Mouse (Mus musculus) lung, postnatal 0 days (tissue): ENCODE data around the gene Perm1. TPM values are rescaled to one million over a fixed set of nuclear protein-coding genes. Genes with fewer than 3 reads are reported as not detected.

Experiments
- ATAC-seq: fragments of 200-750 bp; cut with Nextera tagmentation; 2 replicates; pipeline ENCODE4 v1.8.0; 2017; ENCODE audit warnings: moderate library complexity
- DNase-seq: peaks from one replicate; pipeline ENCODE4 v3.0.0-alpha.2; 2016; ENCODE audit warnings: low spot score
- H3K27ac ChIP-seq: fragments of 300-500 bp; sonication (generic); 2 replicates; pipeline ENCODE4 v1.5.1; 2014; ENCODE audit warnings: antibody characterized with exemption, mild to moderate bottlenecking, low read length, mixed read lengths
- H3K27me3 ChIP-seq: fragments of 300-500 bp; sonication (generic); replicated peaks from 2 replicates; pipeline ENCODE4 v1.6.1; 2014; ENCODE audit warnings: low read length, mixed read lengths; ENCODE audit not compliant: insufficient read depth
- H3K36me3 ChIP-seq: fragments of 300-500 bp; sonication (generic); 2 replicates; pipeline ENCODE4 v1.6.1; 2014; ENCODE audit warnings: low read length, mixed read lengths; ENCODE audit not compliant: insufficient read depth
- H3K4me1 ChIP-seq: fragments of 300-500 bp; sonication (generic); 2 replicates; pipeline ENCODE4 v1.6.1; 2014; ENCODE audit warnings: antibody characterized with exemption, low read depth, low read length, mixed read lengths; ENCODE audit not compliant: insufficient read depth
- H3K4me2 ChIP-seq: fragments of 300-500 bp; sonication (generic); replicated peaks from 2 replicates; pipeline ENCODE4 v1.6.1; 2014; ENCODE audit warnings: low read depth, mild to moderate bottlenecking, low read length, moderate library complexity, mixed read lengths
- H3K4me3 ChIP-seq: fragments of 300-500 bp; sonication (generic); 2 replicates; pipeline ENCODE4 v1.5.1; 2014; ENCODE audit warnings: low read depth, low read length
- H3K9ac ChIP-seq: fragments of 300-500 bp; sonication (generic); replicated peaks from 2 replicates; pipeline ENCODE4 v1.6.1; 2014; ENCODE audit warnings: low read depth, mild to moderate bottlenecking
- H3K9me3 ChIP-seq: fragments of 300-500 bp; sonication (generic); 2 replicates; pipeline ENCODE4 v1.6.1; 2016; ENCODE audit warnings: low read length, mixed read lengths
- CTCF ChIP-seq: IDR thresholded peaks from 2 replicates; pipeline ENCODE4 v1.5.1; 2016; ENCODE audit warnings: antibody characterized with exemption, mild to moderate bottlenecking
- EP300 ChIP-seq: IDR thresholded peaks from 2 replicates; pipeline ENCODE4 v1.6.1; 2016; ENCODE audit warnings: antibody characterized with exemption, mild to moderate bottlenecking, control low read depth
- WGBS: fragments of 180-500 bp; shearing (Covaris S2); extraction: QIAGEN DNeasy Blood & Tissue Kit; methylation state at CpG from one replicate; pipeline ENCODE4 v1.1.7; 2014; 5-methylcytosine and 5-hydroxymethylcytosine counted together
- polyA plus RNA-seq: library from polyadenylated mRNA; unstranded; fragments of >200 nt; fragmentation: Nextera tagmentation; extraction: Ambion mirVana; gene quantifications from 2 replicates; pipeline ENCODE4 v1.2.1, GENCODE M21; 2015

Perm1 gene
- polyA plus RNA-seq, 1 experiment from 2014 or later: 0.56 TPM

DNA sequence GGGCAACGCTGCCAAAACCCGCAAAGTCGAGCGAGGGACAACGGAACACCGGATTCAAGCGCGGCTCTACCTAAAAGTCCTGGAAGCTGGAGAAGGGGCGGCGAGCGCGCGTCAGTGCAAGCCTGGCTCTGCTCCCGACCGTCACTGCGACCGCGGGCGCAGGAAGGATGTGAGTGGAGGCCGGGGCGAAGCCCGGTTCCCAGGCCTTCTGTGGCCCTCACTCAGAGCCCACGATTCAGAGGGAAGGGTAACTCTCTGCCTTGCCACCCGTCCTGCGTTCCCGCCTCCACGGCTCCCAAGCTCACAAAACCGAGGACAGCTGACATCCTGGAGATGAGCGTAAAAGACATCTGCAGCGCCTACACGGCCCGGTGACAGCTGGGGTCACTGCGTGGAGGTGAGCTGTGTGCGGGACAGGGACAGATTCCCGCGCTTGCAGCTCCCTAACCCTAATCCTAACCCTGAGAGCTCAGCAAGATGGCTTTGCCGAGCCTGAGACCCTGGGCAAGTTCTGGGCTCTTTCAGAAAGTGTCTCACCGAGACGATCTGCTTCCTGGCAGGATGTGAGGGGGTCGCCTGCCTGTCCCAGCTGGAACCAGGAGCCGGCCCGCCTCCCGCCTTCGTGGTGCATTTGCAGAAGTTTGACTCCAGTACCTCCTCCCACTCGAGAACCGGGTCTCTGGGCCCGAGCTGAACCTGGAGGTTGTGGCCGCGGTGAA, 12.1 kb upstream of the Perm1 start:
- TF ChIP-seq CTCF (no peak), EP300 (no peak)
- ATAC-seq: peak; percentile 52
- Histone ChIP-seq H3K9ac (peak overlapping the region; percentile 56), H3K27ac (peak overlapping the region; percentile 80), H3K4me2 (peak overlapping the region; percentile 90), H3K9me3 (no peaks in the 10 kb centered on the region), H3K4me1 (no peaks in the 10 kb centered on the region), H3K4me3 (peak overlapping the region; percentile 58), H3K27me3 (0 out of 2 replicates have a peak, but pooled peaks cover 9% of the 10 kb centered on the region), H3K36me3 (no peaks in the 10 kb centered on the region)
- WGBS: under 1% methylated on average over 43 of the region's 49 CpGs
- peak; percentile 48 for DNase-seq

DNA sequence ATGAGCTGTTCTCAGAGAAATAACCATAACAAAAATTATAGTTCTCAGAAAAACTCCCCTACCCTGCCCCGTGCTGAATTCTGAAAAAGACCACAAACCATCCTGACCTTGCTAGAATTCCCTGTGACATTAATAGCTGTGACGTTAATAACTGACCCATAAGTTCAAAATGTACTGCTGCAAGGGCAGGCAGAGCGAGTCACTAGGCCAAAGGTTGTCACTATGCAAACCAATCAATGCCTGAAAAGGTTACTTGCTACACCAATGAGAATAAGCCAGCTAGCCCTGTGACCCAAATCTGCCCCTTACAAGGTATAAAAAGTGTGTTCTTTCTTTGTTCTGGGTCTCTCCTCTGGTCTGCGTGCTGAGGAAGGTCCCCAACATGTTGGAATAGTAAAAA, 6.8 kb upstream of the Perm1 start:
- Histone ChIP-seq H3K9ac (no peak overlapping the region), H3K4me3 (no peak overlapping the region), H3K4me1 (no peaks in the 10 kb centered on the region), H3K4me2 (no peak overlapping the region), H3K27ac (no peak overlapping the region), H3K27me3 (0 out of 2 replicates have a peak, but pooled peaks cover 5% of the 10 kb centered on the region), H3K9me3 (no peaks in the 10 kb centered on the region), H3K36me3 (no peaks in the 10 kb centered on the region)
- TF ChIP-seq CTCF: no peak
- TF ChIP-seq EP300: no peak
- WGBS: 86% methylated on average over 4 of the region's 4 CpGs
- no peak for ATAC-seq
- no peak for DNase-seq

DNA sequence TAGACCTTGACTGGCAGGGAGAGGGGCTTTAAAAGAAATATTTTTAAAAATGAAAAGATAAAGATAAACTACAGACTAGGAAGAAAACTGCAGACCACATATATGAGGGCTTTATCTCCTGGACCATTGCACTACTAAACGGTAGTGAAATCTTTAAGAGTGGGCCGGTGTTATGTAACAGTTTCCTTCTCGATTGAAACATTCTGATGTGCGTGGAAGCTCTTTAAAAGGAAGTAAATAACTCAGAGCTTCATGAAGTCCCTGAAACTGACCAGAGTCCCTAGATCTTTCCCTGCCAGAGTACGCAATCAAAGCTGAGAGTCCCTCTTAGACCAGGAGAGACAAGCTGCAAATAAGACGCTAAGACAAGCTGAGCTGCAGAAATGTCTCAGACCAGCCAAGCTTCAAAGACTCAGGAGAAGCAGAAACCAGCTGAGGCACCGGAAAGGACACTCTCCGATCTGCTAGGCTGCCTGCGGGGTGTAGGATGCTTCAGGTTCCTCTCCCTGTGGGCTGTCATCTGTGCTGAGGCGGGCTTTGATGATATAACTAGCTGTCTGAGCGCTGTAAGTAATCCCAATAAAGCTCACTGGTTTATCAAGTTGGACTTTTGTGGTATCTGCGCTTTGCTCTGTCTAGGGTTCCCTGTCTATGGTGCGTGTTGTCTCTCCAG, 5.6 kb upstream of the Perm1 start:
- Histone ChIP-seq H3K9me3 (no peaks in the 10 kb centered on the region), H3K4me3 (no peak overlapping the region), H3K4me2 (no peak overlapping the region), H3K27me3 (no peaks in the 10 kb centered on the region), H3K36me3 (no peaks in the 10 kb centered on the region), H3K9ac (no peak overlapping the region), H3K27ac (no peak overlapping the region), H3K4me1 (no peaks in the 10 kb centered on the region)
- ATAC-seq (no peak), DNase-seq (no peak)
- WGBS: 57% methylated on average over 13 of the region's 13 CpGs
- TF ChIP-seq EP300 (no peak), CTCF (no peak)

DNA sequence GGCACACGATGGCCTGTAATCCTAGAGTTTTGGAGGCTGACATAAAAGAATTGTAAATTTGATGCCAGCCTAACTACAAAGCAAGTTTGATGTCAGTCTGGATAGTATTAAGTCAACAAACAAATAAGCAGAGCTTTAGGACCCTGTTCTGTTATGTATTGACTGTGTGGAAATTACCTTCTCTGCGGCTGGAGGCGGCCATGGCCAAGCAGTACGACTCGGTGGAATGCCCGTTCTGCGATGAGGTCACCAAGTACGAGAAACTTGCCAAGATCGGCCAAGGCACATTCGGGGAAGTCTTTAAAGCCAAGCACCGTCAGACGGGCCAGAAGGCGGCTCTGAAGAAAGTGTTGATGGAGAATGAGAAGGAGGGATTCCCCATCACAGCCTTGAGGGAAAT, 2.5 kb upstream of the Perm1 start:
- H3K9me3 ChIP-seq: no peaks in the 10 kb centered on the region
- H3K4me2 ChIP-seq: no peak overlapping the region
- H3K27me3 ChIP-seq: no peaks in the 10 kb centered on the region
- H3K4me3 ChIP-seq: no peak overlapping the region
- ATAC-seq: no peak
- H3K27ac ChIP-seq: no peak overlapping the region
- H3K4me1 ChIP-seq: no peaks in the 10 kb centered on the region
- no peak overlapping the region for H3K9ac ChIP-seq
- 85% methylated on average over 13 of the region's 13 CpGs for WGBS
- no peak for TF ChIP-seq CTCF
- no peak for TF ChIP-seq EP300
- no peaks in the 10 kb centered on the region for H3K36me3 ChIP-seq
- no peak for DNase-seq

DNA sequence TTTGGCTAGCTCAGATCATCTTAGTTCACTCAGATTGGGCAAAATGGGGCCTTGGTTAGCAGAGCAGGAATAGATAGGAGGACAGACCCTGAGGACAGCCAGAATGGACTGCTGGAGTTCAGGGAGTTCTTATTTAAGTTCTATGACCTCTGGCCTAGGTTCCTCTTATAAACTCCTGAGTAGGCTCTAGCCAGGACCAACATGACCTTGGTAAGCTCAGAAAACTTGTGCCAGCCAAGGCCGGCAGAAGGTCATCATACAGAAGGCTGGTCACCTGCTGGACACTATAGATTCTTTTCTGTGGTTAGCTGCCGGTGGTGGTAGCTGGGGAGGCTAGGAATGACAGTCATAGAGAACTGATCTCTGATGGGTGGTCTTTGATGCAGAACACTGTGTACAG, 528 bp downstream of the Perm1 start:
- Histone ChIP-seq H3K4me3 (no peak overlapping the region), H3K27me3 (no peaks in the 10 kb centered on the region), H3K36me3 (no peaks in the 10 kb centered on the region), H3K4me1 (no peaks in the 10 kb centered on the region), H3K9me3 (no peaks in the 10 kb centered on the region), H3K4me2 (no peak overlapping the region), H3K27ac (no peak overlapping the region), H3K9ac (no peak overlapping the region)
- DNase-seq (no peak), ATAC-seq (no peak)
- 91% methylated on average over 2 of the region's 2 CpGs for WGBS
- TF ChIP-seq CTCF (no peak), EP300 (no peak)

DNA sequence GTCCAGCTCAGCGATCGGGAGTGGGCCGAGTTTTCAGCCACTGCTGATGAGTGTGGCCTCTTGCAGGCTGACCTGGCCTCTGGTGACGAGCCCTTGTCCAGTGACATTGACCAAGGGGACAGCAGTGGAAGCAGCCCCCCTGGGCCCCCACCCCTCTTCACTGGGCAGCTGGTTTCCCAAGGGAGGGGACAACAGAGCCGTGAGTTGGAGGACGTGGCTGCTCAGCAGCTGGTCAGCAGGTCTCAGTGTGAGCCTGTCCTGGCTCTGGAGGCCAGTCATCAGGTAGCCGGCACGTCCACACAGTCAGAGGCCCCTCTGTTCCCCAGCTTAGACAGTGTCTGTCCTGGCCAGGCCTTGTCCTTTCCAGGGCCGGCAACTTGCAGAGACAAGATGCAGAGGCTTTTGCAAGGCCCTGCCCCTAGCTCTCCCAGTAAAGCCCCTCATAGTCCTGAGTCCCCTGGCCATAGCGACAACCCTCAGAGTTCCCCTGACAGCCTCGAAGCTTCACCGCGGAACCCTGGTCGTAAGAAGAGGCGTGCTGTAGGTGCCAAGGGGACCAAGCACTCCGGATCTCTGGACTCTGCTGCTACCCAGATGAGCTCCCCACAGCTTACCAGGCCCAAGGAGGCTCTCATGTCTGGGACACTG, 1.5 kb downstream of the Perm1 start:
- Histone ChIP-seq H3K9ac (no peak overlapping the region), H3K4me1 (no peaks in the 10 kb centered on the region), H3K4me3 (no peak overlapping the region), H3K9me3 (no peaks in the 10 kb centered on the region), H3K27ac (no peak overlapping the region), H3K36me3 (no peaks in the 10 kb centered on the region), H3K4me2 (no peak overlapping the region), H3K27me3 (no peaks in the 10 kb centered on the region)
- no peak for ATAC-seq
- no peak for DNase-seq
- WGBS: 76% methylated on average over 16 of the region's 16 CpGs
- TF ChIP-seq CTCF (no peak), EP300 (no peak)
